Comparison of ENCODE assay signal across 17 mouse cellular contexts in genomic region chr5:63397963-63398362, GRCm38 (mm10).
"Had no signal": no experiment of that assay in that cellular context is flagged by ENCODE, and none has a peak within 500 bp of the region (broad histone marks: within the 10 kb centered on the region; RNA-seq: fewer than 3 reads in every experiment).

No protein-coding gene starts in this region.

- H3K36me3 ChIP-seq: midbrain, embryonic 15.5 days; neural tube, embryonic 13.5 days; neural tube, embryonic 15.5 days had no signal

- H3K9me3 ChIP-seq: midbrain, embryonic 15.5 days; neural tube, embryonic 13.5 days; neural tube, embryonic 15.5 days had no signal

- DNase-seq: lung, adult 18-20 months; lung, postnatal 10 days; lung, postnatal 4 days; retina, postnatal 1 day; right cerebral cortex, adult 18-20 months; right cerebral cortex, postnatal 25 days; right cerebral cortex, postnatal 4 days; spleen, adult 18-20 months; thymus, adult 2 months; thymus, postnatal 25 days; thymus, postnatal 4 days had no signal

- H3K4me2 ChIP-seq: lung, embryonic 14.5 days; midbrain, embryonic 11.5 days; midbrain, embryonic 15.5 days; neural tube, embryonic 13.5 days; neural tube, embryonic 15.5 days had no signal

- H3K9ac ChIP-seq: lung, embryonic 14.5 days; midbrain, embryonic 15.5 days; neural tube, embryonic 13.5 days; neural tube, embryonic 15.5 days had no signal

- H3K27ac ChIP-seq: midbrain, embryonic 15.5 days; neural tube, embryonic 13.5 days; neural tube, embryonic 15.5 days had no signal

- H3K4me1 ChIP-seq: midbrain, embryonic 15.5 days; neural tube, embryonic 13.5 days; neural tube, embryonic 15.5 days had no signal

- H3K27me3 ChIP-seq: midbrain, embryonic 15.5 days; neural tube, embryonic 13.5 days; neural tube, embryonic 15.5 days had no signal

- H3K4me3 ChIP-seq: midbrain, embryonic 15.5 days; myocyte; neural tube, embryonic 13.5 days; neural tube, embryonic 15.5 days had no signal

- ATAC-seq: midbrain, embryonic 15.5 days had no signal
